Mouse (Mus musculus): ENCODE measurements at regions not wholly inside any gene's neighbourhood (a gene's known extent, or its start where the extent isn't known, plus 50 kb on each side); places are given as distances from the start of the nearest gene placed in this dataset.
"Not testable (repeated sequence)": the region's sequence is repeated elsewhere in the genome, so short reads cannot be mapped to it uniquely, and the experiment has no call there.

DNA sequence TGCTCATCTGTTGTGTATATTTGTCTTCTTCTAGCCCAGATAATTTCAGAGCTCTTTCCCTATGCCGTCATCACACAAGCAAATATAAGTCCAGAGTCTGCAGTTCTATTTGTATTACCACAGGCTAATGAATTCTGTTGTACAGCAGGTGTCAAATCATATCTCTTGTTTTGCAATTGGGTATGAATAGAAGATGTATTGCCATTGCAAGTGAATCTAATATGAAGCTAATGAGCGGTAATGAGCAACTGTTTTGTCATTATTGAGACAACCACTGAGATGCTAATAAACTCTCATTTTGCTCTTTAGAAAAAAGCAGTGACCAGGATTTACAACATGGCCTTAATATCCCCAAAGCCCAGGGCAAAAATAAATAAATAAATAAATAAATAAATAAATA lies 73.5 kb upstream of the Vrk2 start:
- TF ChIP-seq CTCF (IDR thresholded peaks at IDR 0.05): no peak
- Histone ChIP-seq H3K4me2 (ENCODE audit: low read depth, low read length, poor library complexity, severe bottlenecking) (no peak overlapping the region), H3K9ac (replicated peaks; ENCODE audit: low read length, poor library complexity, severe bottlenecking) (no peak overlapping the region), H3K27ac (ENCODE audit: low read depth, low read length) (no peak overlapping the region), H3K4me3 (ENCODE audit: low read depth, low read length) (no peak overlapping the region), H3K36me3 (ENCODE audit: insufficient read depth, low read length) (no peaks in the 10 kb centered on the region), H3K9me3 (ENCODE audit: low read length) (no peaks in the 10 kb centered on the region), H3K4me1 (ENCODE audit: insufficient read depth, low read length) (no peaks in the 10 kb centered on the region), H3K27me3 (ENCODE audit: insufficient read depth, low read length) (no peaks in the 10 kb centered on the region)
- 89% methylated on average over 2 of the region's 2 CpGs for WGBS
- no peak for ATAC-seq (ENCODE audit: low FRiP score)
- DNase-seq (ENCODE audit: low spot score): no peak

GRCm38 (mm10) chr11:26660878-26661277 lies 67.1 kb upstream of the Vrk2 start:
- ATAC-seq (ENCODE audit: low FRiP score) (no peak), DNase-seq (ENCODE audit: low spot score) (no peak)
- no peak for TF ChIP-seq CTCF (IDR thresholded peaks at IDR 0.05)

DNA sequence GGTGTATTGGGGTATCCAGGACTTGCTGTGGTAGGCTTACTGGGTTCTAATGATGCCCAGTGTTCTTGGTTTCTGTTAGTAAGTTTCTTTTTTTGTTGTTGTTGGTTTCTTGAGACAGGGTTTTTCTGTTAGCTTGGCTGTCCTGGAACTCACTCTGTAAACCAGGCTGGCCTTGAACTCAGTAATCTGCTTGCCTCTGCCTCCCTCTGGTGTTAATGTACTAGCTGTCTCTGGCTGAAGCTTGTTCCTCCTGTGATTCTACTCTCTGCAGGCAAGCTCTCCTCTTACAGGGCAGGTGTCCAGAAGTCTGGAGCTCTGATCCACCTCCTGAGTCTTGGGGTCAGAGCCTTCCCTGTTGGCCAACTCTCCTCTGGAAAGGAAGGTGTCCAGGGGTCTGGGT lies 55.4 kb upstream of the Vrk2 start:
- not testable (repeated sequence) for H3K27me3 ChIP-seq (ENCODE audit: insufficient read depth, low read length); ATAC-seq (ENCODE audit: low FRiP score); H3K9ac ChIP-seq (replicated peaks; ENCODE audit: low read length, poor library complexity, severe bottlenecking); H3K27ac ChIP-seq (ENCODE audit: low read depth, low read length); H3K9me3 ChIP-seq (ENCODE audit: low read length); H3K4me3 ChIP-seq (ENCODE audit: low read depth, low read length); H3K4me1 ChIP-seq (ENCODE audit: insufficient read depth, low read length); H3K4me2 ChIP-seq (ENCODE audit: low read depth, low read length, poor library complexity, severe bottlenecking); H3K36me3 ChIP-seq (ENCODE audit: insufficient read depth, low read length); DNase-seq (ENCODE audit: low spot score)

More at GRCm38 (mm10) chr11:26660878-26661277, 67.1 kb upstream of the Vrk2 start:
- Histone ChIP-seq H3K27ac (ENCODE audit: low read depth, low read length) (no peak overlapping the region), H3K4me1 (ENCODE audit: insufficient read depth, low read length) (no peaks in the 10 kb centered on the region), H3K4me3 (ENCODE audit: low read depth, low read length) (no peak overlapping the region), H3K9me3 (ENCODE audit: low read length) (no peaks in the 10 kb centered on the region), H3K9ac (replicated peaks; ENCODE audit: low read length, poor library complexity, severe bottlenecking) (no peak overlapping the region), H3K36me3 (ENCODE audit: insufficient read depth, low read length) (no peaks in the 10 kb centered on the region), H3K4me2 (ENCODE audit: low read depth, low read length, poor library complexity, severe bottlenecking) (no peak overlapping the region), H3K27me3 (ENCODE audit: insufficient read depth, low read length) (no peaks in the 10 kb centered on the region)
